Mouse (Mus musculus) stomach, postnatal 0 days (tissue): ENCODE measurements around the gene Gm2012. TPM values are rescaled to one million over a fixed set of nuclear protein-coding genes. Genes with fewer than 3 reads are reported as not detected.
"Not testable (repeated sequence)": the region's sequence is repeated elsewhere in the genome, so short reads cannot be mapped to it uniquely, and the experiment has no call there.

ENCODE experiments used
- ATAC-seq: fragments of 200-750 bp; cut with Nextera tagmentation; 2 replicates; pipeline ENCODE4 v1.8.0; 2017; ENCODE audit not compliant: low FRiP score, low TSS enrichment
- DNase-seq: peaks from one replicate; pipeline ENCODE4 v3.0.0-alpha.2; 2016; ENCODE audit warnings: low spot score
- H3K27ac ChIP-seq: fragments of 300-500 bp; sonication (generic); replicated peaks from 2 replicates; pipeline ENCODE4 v1.5.1; 2014; ENCODE audit warnings: mild to moderate bottlenecking, control low read depth
- H3K27me3 ChIP-seq: fragments of 300-500 bp; sonication (generic); 2 replicates; pipeline ENCODE4 v1.6.1; 2014; ENCODE audit warnings: low read length; ENCODE audit not compliant: control insufficient read depth, insufficient read depth
- H3K36me3 ChIP-seq: fragments of 300-500 bp; sonication (generic); 2 replicates; pipeline ENCODE4 v1.6.1; 2014; ENCODE audit warnings: low read length, mixed read lengths; ENCODE audit not compliant: control insufficient read depth, insufficient read depth
- H3K4me1 ChIP-seq: fragments of 300-500 bp; sonication (generic); replicated peaks from 2 replicates; pipeline ENCODE4 v1.6.1; 2014; ENCODE audit warnings: antibody characterized with exemption; ENCODE audit not compliant: control insufficient read depth, insufficient read depth
- H3K4me2 ChIP-seq: fragments of 300-500 bp; sonication (generic); replicated peaks from 2 replicates; pipeline ENCODE4 v1.6.1; 2014; ENCODE audit warnings: low read depth, mild to moderate bottlenecking, control low read depth, moderate library complexity
- H3K4me3 ChIP-seq: fragments of 300-500 bp; sonication (generic); 2 replicates; pipeline ENCODE4 v1.5.1; 2014; ENCODE audit warnings: low read depth, low read length, control low read depth
- H3K9ac ChIP-seq: fragments of 300-500 bp; sonication (generic); 2 replicates; pipeline ENCODE4 v1.6.1; 2014; ENCODE audit warnings: mild to moderate bottlenecking, low read length, control low read depth, mixed read lengths
- H3K9me3 ChIP-seq: fragments of 300-500 bp; sonication (generic); 2 replicates; pipeline ENCODE4 v1.6.1; 2016; ENCODE audit warnings: low read length; ENCODE audit not compliant: control insufficient read depth
- WGBS: fragments of 180-500 bp; shearing (Covaris S2); extraction: QIAGEN DNeasy Blood & Tissue Kit; methylation state at CpG from one replicate; pipeline ENCODE4 v1.1.7; 2014; 5-methylcytosine and 5-hydroxymethylcytosine counted together
- microRNA-seq: library from miRNA; unstranded; fragments of <30 nt; microRNA quantifications from one replicate; pipeline ENCODE4, GENCODE M21; 2016
- polyA plus RNA-seq: library from polyadenylated mRNA; unstranded; fragments of >200 nt; fragmentation: Nextera tagmentation; extraction: Ambion mirVana; gene quantifications from 2 replicates; pipeline ENCODE4 v1.2.1, GENCODE M21; 2015

Gm2012 gene
- polyA plus RNA-seq: not detected in 2 replicates

- not testable (repeated sequence) for DNase-seq, H3K4me1 ChIP-seq, H3K27me3 ChIP-seq, H3K27ac ChIP-seq, H3K4me3 ChIP-seq, H3K36me3 ChIP-seq, H3K4me2 ChIP-seq, ATAC-seq, H3K9me3 ChIP-seq, H3K9ac ChIP-seq
- WGBS: 100% methylated on average over 1 of the region's 5 CpGs
Measured at GRCm38 (mm10) chrX:26231255-26231654, at the start of gene Gm2012. Gene Gm2012, minus strand, starts transcription at chrX:26231355.

- H3K9me3 ChIP-seq, ATAC-seq, H3K27ac ChIP-seq, H3K27me3 ChIP-seq, H3K4me2 ChIP-seq, DNase-seq, H3K4me1 ChIP-seq, H3K4me3 ChIP-seq, H3K36me3 ChIP-seq, H3K9ac ChIP-seq: not testable (repeated sequence)
- 80% methylated on average over 12 of the region's 12 CpGs for WGBS
Measured at GRCm38 (mm10) chrX:26159146-26159545, 72.0 kb downstream of the Gm2012 start.

Small RNAs within 50 kb of the gene (microRNA-seq; reads per million reads assigned to microRNA genes)
- gene Gm26302: not detected

Other genes starting within 250 kb of the Gm2012 start
- gene Gm5168, start 180.3 kb downstream of the Gm2012 start, polyA plus RNA-seq: not detected in 2 replicates
- not detected in 2 replicates for gene Gm2030, start 78.7 kb upstream of the Gm2012 start, polyA plus RNA-seq